Mouse (Mus musculus) left cerebral cortex, adult 11 months (tissue): Measurements from ENCODE around the gene Btaf1.

ENCODE experiments used
- DNase-seq: peaks from one replicate; pipeline ENCODE4 v3.0.0; 2022; ENCODE audit warnings: low spot score

Btaf1 gene

DNA sequence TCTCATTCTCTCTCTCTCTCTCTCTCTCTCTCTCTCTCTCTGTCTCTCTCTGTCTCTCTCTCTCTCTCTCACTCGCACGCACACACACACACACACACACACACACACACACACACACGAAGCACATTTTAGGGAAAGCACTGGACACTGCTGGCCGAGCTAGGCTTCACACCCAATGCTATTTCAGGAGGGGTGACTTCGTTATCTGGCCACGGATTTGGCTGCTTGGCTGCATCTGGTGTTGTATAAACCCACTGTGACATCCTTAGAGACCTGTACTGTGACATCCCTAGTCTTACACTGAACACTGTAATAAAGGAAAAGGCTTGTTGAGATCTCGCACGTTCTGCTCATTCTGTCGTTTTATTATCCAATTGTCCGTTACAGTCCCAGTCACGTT, 95.1 kb downstream of the Btaf1 start:
- DNase-seq, result no peak

DNA sequence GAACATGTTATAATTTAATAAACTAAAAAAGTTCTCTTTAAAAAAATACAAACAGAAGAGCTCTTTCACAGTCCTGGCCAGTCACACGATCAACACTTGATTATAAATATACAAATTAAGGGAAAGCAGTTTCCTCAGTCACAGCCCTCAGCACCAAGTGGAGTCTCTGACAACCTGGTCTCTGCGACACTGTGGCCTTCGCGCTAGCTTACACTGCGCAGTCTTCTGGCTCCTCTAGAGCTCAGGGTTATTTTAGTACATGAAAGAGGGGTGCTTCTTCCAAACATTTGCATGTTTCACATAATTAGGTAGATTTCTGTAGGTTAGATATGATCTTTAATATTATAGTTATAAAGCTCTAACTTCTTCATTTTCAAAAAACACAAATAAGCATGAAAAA, 96.3 kb downstream of the Btaf1 start:
- DNase-seq, result no peak

DNA sequence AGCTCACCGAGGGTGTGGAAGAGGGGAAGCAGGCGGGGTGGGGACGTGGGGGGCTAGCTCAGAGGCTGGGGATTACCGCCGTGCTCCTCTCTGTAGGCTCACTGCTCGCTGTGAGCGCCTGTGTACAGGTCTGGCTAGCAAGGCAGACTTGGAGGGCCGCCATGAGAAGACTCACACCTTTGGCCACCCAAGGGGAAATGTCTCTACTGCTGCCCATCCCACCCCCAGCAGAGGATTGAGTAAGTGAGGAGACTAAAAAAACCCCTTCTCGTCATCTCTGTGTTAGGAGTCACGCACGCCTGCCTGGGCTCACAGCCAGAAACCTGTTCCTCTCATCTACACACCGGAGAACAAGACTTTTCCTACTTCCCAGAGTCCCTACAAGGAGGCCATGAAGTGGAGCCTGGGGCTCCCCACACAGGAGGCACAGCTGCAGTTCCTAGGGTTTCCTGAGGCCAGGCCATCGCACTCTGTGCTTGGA, 100.0 kb downstream of the Btaf1 start:
- no peak for DNase-seq

DNA sequence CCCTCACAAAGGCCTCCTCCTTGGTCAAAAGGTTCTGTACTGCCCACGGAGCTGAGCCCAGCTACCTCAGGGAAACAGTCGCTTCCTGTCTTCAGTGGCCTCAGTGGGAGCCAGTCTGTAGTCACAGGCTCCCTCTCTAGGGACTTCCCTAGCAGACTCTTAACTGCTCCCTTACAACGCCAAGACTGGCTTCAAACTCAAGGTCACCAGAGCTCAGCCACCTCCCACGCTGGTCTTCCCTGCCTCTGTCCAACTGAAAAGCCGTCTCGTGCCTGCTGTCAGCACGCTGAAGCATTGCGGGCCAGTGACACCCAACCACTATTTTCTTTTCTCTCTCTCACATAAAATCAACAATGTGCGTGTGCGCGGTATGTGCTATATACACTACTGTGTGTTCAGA, 100.5 kb downstream of the Btaf1 start:
- no peak for DNase-seq

DNA sequence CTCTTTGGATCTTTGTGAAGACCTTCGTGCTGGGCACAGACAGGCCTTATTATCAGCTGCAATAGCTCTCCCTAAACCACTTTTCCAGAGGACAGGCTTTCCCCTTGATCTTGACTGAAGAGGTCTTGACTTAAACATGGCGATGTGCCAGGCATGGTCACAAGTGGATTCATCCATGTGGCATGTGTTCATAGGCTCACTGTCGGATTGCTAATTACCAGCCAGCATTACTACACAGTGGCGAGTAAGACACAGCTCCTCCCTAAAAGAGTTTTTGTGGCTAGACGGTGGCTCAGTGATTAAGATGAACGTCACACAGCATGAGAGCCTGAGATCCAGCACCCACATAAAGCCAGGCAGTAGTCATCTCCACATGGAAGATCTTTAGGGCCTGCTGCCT, 103.9 kb downstream of the Btaf1 start:
- DNase-seq, result no peak

DNA sequence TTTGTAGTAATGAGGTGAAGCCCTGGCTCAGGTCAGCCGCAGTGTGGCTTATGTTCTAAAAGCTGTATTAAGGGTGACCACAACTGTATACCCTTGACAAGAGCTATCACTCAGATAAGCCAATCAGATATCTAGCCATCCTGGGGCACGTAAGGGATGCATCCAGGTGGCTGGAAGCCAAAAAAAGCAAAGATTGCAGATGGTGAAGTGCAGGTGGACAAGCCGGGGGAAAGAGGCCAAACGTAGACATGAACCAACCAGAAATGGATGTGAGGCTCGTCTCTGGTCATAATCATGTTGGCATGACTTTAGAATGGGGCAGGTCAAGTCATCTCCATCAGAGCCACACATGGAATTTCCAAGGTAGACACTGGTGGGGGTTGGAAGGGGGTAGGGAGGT, 105.6 kb downstream of the Btaf1 start:
- DNase-seq, result no peak

DNA sequence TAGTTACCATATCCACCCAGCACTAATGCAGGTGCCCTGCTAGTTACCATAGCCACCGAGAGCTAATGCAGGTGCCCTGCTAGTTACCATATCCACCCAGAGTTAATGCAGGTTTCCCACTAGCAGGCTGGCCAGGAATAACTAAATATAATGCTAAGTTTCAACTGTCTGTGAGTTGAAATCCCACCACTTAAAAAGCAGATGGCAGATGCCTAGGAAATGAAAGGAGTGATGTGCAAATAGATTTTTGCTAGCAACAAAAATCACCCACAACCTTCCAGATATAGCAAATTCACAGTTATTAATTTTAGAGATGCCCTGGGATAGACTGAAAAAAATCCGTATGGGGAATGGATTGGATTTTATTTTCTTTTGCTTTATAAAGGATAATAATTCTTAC, 106.5 kb downstream of the Btaf1 start:
- no peak for DNase-seq

DNA sequence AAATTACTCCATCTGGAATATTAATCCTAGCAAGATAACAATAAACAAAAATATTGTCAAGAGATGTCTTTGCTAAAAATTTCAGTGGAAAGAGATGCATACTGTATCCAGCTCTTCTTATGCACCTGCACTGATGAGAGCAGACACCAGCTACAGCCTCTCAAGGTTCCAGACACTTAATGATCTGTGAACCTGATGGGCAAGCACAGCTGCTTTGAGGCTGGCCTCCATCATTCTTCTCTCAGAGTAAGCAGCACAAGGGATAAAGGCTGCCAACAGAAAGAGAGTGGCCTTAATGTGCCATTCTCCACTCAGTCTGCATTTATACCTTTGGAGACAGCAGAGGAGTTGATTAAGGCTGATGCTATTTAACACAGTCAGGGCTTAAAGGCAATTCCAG, 115.0 kb downstream of the Btaf1 start:
- DNase-seq, result no peak

DNA sequence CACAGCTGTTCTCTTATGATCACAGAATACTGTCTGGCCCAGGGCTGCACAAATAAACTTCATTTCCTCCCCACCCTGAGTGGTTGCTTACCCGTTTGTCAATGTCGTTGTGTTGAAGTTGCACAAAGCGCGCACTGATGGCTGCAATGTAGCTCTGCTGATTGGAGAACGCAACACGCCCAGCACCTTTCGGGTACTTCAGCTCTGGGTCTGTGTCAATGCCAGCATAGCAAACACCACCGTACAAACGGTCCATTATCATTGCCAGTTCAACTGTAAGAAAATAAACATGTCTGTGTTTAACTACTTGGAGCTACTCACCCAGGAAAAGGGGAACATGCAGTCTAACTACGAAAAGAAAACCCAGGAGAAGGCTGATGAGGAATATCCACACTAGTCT, 118.6 kb downstream of the Btaf1 start:
- no peak for DNase-seq

DNA sequence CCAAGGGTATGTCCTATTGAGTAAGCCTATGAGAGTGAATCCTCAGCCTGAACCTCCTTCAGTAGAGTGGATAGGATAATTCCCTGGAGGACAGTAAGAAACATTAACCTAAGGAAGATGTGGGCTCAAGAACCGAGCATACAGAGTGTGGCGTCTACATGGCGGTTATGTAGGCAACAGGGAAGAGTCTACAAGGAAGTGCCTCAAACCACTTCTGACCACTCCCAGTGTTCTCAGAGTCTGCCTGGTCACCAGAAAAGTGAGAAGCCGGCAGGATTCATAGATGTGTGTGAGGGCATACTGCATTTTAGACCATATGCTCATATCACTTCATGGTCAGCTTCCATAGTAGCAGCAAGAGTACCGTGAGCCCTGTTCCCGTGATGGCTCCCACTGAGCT, 122.6 kb downstream of the Btaf1 start:
- DNase-seq, result no peak

DNA sequence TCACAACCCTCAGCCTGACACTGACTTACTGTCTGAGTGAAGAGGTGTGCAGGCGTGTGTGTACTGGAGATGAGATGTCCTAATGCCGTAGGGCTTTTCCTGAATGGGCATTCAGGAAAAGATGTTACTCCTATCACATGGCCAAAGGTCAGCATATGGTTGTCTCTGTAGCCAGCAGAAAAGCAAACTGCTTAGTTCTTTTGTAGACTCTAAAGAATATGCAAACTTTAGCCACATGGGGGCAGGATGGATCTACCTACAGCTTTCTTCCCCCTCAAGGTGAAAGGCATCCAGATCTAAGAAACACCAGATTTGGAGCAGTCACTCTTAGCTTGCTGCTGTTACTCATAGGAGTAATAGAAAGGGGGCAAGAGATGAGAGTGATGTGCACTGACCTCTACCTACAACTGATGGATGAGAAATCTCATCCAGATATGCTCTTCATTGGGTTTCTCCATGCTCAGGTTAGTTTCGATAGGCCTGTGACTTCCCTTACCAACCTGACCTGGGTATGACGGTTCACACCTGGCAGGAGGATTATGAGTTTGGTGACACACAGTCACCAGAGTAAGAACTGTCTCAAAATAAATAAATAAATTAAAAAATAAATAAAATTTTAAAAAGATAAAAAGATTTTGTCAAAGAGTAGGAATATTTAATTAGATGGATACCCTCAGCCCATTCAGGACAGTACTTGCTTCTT, 124.9 kb downstream of the Btaf1 start:
- DNase-seq, result peak; percentile 49

DNA sequence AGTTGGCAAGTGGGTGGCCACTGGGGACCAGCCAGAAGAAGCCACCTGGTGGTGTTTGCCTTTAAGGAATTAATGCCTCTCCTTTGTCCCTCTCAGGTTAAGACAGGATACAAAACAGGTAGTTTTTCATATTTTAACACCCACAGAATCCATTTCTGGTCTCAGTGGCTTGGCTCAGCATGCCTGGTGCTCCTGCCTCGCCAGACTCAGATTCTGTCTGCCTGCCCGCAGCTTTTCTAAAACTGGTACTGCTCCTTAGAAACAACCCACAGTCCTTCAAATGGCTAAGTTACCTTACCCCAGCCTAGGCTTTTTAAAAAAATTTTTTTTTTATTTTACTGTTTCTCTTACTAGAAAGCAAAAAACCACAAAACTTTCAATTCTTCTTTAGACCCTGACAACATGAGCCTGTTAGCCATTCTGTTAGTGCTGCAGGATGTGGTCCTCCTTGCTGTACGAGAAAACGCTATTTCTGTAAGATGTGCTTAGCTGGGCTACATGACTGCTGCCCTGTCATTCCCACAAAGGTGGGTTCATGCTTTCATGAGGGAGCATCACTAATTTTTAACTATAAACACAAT, 130.2 kb downstream of the Btaf1 start:
- no peak for DNase-seq

DNA sequence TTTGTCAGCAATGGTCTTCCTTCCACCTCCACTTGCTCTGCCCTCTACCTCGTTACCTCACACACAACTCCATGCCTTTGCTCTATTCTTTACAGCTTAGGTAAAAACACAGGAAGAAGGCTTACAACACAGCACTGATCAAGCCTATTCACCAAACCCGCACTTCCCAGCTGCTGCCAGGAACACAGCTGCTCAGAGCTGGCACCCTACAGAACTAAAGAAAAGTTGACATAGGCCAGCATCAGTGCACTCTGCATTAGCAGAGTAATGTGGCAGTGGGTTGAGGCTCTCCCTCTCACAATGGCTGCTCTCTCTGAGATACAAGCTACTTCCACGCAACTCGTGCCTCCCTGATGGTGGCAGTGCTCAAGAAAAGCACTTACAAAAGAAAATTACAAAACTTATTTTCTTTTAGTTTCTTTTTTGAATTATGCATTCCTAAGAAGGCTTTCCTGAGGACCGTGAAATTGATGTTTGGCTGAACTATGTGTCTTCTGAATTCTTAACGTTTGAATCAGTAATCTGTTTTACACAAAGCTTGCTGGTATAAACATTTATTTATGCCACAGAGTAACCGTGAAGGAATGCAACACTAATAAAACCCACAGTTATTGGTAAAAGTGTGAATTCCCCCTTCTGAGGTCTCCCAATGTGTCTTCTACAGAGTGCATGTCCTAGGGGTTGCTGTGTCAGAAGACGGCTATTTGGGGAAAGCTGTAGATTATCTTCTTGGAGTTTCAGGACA, 131.5 kb downstream of the Btaf1 start:
- no peak for DNase-seq

DNA sequence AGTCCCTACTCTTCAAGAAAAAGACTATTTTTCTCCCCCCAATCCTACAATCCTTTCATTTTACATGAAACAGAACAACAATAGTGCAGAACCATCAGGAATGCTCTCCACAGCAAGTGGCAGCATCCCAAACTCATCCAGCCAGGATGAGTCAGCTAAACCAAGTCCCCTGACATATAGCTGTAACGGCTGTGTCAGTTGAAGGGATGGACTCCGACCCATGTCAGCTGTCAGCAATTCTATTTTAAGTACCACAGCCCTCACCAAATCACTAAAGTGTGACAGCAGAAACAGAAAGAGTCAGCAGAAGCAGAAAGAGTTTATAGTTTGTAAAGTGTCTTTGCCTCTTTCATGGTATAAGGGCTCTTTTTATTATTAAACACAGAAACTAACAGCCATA, 133.7 kb downstream of the Btaf1 start:
- no peak for DNase-seq

DNA sequence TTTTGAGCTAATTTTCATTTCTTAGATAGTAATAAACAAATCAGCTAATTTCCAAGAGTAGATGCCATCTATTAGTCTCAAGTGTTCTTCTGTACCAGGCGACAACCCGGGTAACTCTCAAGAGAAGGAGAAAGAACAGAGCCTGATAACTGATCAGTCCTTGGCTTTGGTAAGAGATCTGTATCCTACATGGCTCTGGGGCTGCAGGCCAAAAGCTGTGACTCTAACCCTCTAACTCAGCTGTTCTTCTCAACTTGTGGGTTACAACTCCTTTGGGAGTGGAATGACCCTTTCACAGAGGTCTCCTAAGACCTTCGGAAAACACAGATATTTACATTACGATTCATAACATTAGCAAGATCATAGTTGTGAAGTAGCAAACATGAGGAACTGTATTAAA, 134.2 kb downstream of the Btaf1 start:
- no peak for DNase-seq
